Mouse (Mus musculus): Measurements from ENCODE around the gene Uchl4.

Gene Uchl4

DNA sequence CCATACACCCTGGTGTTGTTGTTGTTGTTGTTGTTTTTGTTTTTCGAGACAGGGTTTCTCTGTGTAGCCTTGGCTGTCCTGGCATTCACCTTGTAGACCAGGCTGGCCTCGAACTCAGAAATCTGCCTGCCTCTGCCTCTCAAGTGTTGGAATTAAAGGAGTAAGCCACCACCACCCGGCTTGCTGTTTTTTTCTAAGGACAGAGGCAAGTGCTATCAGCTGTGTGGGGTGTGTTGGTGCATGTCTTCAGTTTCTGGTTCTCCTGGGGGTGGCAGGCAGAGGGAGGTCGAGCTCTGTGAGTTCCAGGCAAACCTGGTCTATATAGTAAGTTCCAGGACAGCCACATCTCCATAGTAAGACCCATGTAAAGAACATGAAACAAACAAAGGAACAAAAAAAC is 39.3 kb downstream of the Uchl4 start:
- no peak for DNase-seq (ENCODE audit: low spot score in 2 of 2)

DNA sequence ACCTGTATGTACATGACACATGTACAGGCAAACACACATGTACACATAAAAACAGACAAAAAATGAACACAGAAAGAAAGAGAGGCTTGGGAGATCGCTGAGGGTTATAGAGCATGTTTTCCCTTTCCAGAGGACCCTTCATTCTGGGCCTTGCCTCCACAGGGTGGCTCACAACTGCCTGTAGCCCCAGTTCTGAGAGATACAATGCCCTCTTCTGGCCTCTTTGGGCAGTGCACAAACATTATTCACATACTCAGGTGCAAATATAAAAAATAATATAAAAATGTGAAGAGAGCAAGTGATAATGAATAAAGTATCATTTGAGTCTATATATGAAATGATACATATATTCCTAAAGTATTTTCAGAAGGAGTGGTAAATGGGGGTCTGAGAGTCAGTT is 39.9 kb downstream of the Uchl4 start:
- DNase-seq (ENCODE audit: low spot score in 2 of 2) = no peak

DNA sequence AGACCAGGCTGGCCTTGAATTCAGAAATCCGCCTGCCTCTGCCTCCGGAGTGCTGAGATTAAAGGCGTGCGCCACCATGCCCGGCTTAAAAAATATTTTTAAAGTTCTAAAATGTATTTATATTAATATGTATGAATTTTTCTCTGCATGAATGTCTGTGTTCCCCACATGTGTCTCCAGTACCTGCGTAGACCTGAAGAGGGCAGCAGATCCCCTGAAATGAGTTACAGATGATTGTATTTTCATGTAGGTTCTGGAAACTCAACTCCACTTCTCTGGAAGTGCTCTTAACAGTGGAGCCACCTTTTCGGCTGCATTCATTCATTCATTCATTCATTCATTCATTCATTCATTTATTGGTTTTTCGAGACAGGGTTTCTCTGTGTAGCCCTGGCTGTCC is 42.7 kb downstream of the Uchl4 start:
- peak in 1 of 2 experiments; percentile 65 for DNase-seq (ENCODE audit: low spot score in 2 of 2)

DNA sequence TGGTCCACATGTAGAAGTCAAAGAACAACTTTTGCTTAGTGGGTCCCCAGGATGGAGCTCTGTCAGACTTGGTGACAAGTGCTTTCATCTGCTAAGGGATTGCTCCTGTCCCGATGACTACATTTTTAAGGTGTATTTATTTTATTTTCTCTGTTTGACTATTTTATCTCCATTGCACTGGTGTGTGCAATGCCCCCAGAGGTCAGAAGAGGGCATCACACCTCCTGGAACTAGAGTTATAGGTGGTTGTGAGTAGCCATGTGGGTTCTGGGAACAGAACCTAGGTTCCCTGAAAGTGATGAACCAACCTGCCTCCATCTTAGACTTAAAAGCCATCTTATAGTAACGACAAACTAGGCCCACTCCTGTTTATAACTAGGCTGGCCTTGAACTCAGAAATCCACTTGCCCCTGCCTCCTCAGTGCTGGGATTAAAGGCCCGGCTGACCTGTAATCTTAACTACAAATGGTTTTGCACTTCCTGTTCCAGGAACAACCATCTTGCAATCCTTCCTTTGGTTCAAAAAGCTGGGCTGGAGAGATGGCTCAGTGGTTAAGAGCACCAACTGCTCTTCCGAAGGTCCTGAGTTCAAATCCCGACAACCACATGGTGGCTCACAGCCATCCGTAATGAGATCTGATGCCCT is 43.8 kb downstream of the Uchl4 start:
- DNase-seq (ENCODE audit: low spot score in 2 of 2) = no peak

DNA sequence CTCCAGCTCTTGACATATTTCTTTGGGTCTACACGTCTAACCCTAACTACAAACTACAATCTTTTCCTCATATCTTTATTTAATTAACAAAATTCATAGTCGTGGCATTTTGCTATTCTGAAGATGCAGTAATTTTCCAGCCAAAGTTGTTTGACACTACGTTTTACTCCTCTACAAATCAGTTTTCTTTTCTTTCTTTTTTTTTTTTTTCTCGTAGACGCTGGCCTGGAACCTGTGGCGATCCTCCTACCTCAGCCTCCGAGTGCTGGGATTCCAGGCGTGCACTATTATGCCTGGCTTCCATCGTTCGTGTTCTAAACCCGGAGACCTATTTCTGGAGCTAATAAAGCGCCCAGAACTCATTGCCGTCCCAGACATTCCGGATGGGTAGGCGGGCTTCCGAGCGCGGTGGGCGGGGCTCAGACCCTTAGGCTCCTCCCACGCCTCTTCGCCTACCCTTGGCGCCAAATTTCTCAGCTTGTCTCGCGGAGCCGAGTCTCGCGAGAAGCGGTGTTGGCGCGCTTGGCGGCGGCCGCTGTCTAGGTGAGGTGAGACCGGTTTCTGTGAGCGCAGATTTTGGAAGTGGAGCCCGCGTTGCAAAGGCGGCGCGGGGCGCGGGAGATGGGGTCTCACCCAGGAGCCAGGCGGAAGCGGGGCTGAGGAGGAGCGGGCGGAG is 46.2 kb downstream of the Uchl4 start, which contains the start of gene Tipin:
TSS of gene Tipin (plus strand) at position 477 of the 676 bp plus-strand sequence.
- peak; percentile 84 to 86 for DNase-seq (ENCODE audit: low spot score in 2 of 2)

DNA sequence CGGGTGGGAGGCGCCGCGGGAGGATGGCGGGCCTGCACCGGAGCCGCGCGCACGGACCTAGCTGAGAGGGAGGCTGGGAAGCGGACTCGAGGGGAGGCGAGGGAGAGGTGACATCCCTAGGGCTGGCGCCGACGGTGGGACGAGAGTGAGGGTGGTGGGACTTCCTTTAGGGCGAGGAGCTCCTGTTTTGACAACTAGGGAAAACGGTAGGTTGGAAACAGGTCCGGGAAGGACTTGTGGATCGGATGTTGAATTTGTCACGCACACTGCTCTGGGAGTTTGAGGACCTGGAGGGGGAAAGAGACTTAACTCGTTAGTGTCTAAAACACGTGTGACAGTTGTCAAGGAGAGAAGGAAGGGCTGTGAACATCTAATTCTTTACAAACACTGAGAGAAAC is 46.8 kb downstream of the Uchl4 start:
- DNase-seq (ENCODE audit: low spot score in 2 of 2) = no peak

DNA sequence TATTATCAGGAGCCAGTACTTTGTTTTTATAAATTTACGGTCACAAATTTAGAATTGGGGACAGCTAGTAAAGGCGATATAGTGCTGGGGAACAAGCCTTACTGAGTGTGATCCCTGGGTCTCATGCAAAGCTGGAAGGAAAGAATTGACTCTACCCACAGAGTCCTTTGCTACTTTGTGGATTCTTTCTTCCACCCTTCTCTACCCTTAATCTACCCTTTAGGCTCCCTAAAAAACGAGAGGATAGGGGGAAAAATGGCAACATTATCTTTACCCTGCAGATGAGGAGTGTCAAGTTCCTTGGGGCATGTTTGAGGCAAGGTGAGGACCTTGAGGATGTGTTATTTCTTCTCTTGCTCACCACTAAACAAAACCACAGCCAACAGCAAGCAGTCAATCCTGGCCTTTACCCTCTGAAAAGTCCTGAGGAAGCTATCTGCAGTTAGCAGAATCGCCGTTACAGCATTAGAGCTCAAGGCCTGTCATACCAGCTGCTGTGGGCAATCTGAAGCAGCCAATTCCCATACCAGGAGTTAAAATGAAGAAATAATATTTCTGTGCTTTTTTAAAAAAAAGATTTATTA is 47.5 kb downstream of the Uchl4 start:
- no peak for DNase-seq (ENCODE audit: low spot score in 2 of 2)

Data from frontal cortex, postnatal 14 days (tissue).